In genomic region chr7:120677001-120677643, GRCm38 (mm10) we compare ENCODE assay signal across 8 mouse cellular contexts. TPM values are rescaled to one million over a fixed set of nuclear protein-coding genes. Genes with fewer than 3 reads are reported as not detected.
A peak's percentile ranks its signal among the peaks of the same experiment; 100 is the strongest.
DNase-seq lines count a peak whose midpoint lies in the region; ATAC-seq lines count a peak whose summit lies in the region.

Gene Mosmo (plus strand): TSS chr7:120677618.

- H3K9me3 ChIP-seq in hindbrain, embryonic 11.5 days (ENCODE audit: control insufficient read depth, low read length), result no peaks in the 10 kb centered on the region

- peak within 1 kb of the TSS; percentile 94 for H3K4me3 ChIP-seq in hindbrain, embryonic 11.5 days (ENCODE audit: low read depth, low read length)

- H3K9ac ChIP-seq in hindbrain, embryonic 11.5 days (ENCODE audit: low read depth, low read length), result peak within 1 kb of the TSS; percentile 91

- no peaks in the 10 kb centered on the region for H3K4me1 ChIP-seq in hindbrain, embryonic 11.5 days (replicated peaks; ENCODE audit: control insufficient read depth, insufficient read depth, low read length)

- H3K27me3 ChIP-seq in hindbrain, embryonic 11.5 days (ENCODE audit: control insufficient read depth, insufficient read depth, low read length), result no peaks in the 10 kb centered on the region

- ATAC-seq in hindbrain, embryonic 11.5 days (ENCODE audit: low FRiP score), result peak; percentile 98

- no peaks in the 10 kb centered on the region for H3K36me3 ChIP-seq in hindbrain, embryonic 11.5 days (ENCODE audit: control insufficient read depth, insufficient read depth, low read length)

- peak; percentile 82 for DNase-seq in NIH3T3 (ENCODE audit: low read depth)
- DNase-seq in cerebellum, adult 9-11 months, result peak; percentile 63
- DNase-seq in frontal cortex, postnatal 10 days (ENCODE audit: low spot score in 2 of 2), result peak; percentile 33 to 64
- peak; percentile 87 for DNase-seq in hindbrain, embryonic 11.5 days (ENCODE audit: low spot score)
- peak; percentile 54 to 61 for DNase-seq in layer of hippocampus, postnatal 14 days (ENCODE audit: low spot score in 2 of 2)
- DNase-seq in lung, postnatal 10 days, result peak; percentile 79
- peak; percentile 79 for DNase-seq in ovary, postnatal 36 days (ENCODE audit: low spot score)
- peak; percentile 73 to 75 for DNase-seq in thymus, postnatal 36 days

- H3K4me2 ChIP-seq in hindbrain, embryonic 11.5 days (replicated peaks; ENCODE audit: low read depth, low read length), result peak within 1 kb of the TSS; percentile 74

- WGBS in hindbrain, embryonic 11.5 days, result 2% methylated on average over 38 of the region's 44 CpGs

- H3K27ac ChIP-seq in hindbrain, embryonic 11.5 days (ENCODE audit: low read depth, low read length), result peak within 1 kb of the TSS; percentile 74

RNA-seq across cellular contexts. Expression of gene Mosmo, which starts in this region (rescaled TPM):
- polyA plus RNA-seq in hindbrain, embryonic 11.5 days (2014; fragmentation: Nextera tagmentation; extraction: Ambion mirVana), result 13.2 and 16.6 TPM in 2 replicates
- total RNA-seq in layer of hippocampus, postnatal 14 days (2021), result 10 to 100 TPM; 55.0 to 63.7 TPM

Comparison
In these comparisons a context has a peak if more than half of its experiments do, and no peak if none do; other contexts are left out.
1. Peak in every context shown above with its lines: DNase-seq, ATAC-seq, H3K4me3 ChIP-seq and H3K27ac ChIP-seq.